ENCODE assay signal across 9 mouse cellular contexts in the genomic region with DNA sequence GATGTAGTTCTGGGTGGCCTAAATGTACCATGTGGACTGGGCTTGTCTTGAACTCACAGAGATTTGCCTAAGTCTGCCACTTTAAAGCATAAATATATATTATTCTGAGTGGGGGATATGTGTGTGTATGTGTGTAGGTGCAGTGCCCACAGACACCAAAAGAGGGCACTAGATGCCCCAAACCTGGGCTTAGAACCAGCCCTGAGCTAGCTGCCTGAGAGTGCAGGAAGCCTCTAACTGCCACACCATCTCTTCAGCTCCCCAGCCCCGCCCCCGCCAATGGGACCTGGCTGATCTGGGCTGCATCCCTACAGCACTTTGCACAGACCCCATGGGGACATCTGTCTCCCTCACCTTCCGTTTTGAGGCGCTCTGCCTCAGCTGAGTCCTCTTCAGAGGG. TPM values are rescaled to one million over a fixed set of nuclear protein-coding genes. Genes with fewer than 3 reads are reported as not detected.
DNase-seq lines count a peak whose midpoint lies in the region; ATAC-seq lines count a peak whose summit lies in the region.
"Had no signal": no experiment of that assay in that cellular context is flagged by ENCODE, and none has a peak within 500 bp of the region (broad histone marks: within the 10 kb centered on the region; RNA-seq: fewer than 3 reads in every experiment).

No protein-coding gene starts in this region.

- peaks cover 96% of the 10 kb centered on the region for H3K36me3 ChIP-seq in forebrain, embryonic 10.5 days (replicated peaks)
- peaks cover 33% of the 10 kb centered on the region for H3K36me3 ChIP-seq in forebrain, embryonic 11.5 days (ENCODE audit: control insufficient read depth, insufficient read depth, low read length)
- H3K36me3 ChIP-seq in midbrain, embryonic 14.5 days (ENCODE audit: control insufficient read depth, insufficient read depth, low read length) = peaks cover 78% of the 10 kb centered on the region
- peaks cover 83% of the 10 kb centered on the region for H3K36me3 ChIP-seq in midbrain, embryonic 13.5 days

- DNase-seq in forebrain, embryonic 10.5 days (ENCODE audit: extremely low spot score, low spot score) = peak; percentile 23
- no peak for DNase-seq in forebrain, embryonic 11.5 days (ENCODE audit: low spot score)
- DNase-seq in midbrain, embryonic 14.5 days = peak; percentile 43
- DNase-seq in induced T-regulatory cell, adult 2 months (ENCODE audit: low read depth) = peak; percentile 54
- DNase-seq in thymus, postnatal 10 days (ENCODE audit: low spot score in 2 of 2) = peak; percentile 26 to 47
- DNase-seq in frontal cortex, adult 2 months (ENCODE audit: extremely low spot score in 1 of 2, low spot score in 1 of 2) = no peak
- DNase-seq in heart, postnatal 14 days = no peak

- H3K4me3 ChIP-seq in forebrain, embryonic 10.5 days = no peak overlapping the region
- H3K4me3 ChIP-seq in forebrain, embryonic 11.5 days (ENCODE audit: low read depth, low read length) = no peak overlapping the region
- H3K4me3 ChIP-seq in midbrain, embryonic 14.5 days (replicated peaks; ENCODE audit: low read depth, low read length) = no peak overlapping the region
- no peak overlapping the region for H3K4me3 ChIP-seq in midbrain, embryonic 13.5 days (replicated peaks)
- H3K4me3 ChIP-seq: embryonic facial prominence, embryonic 13.5 days had no signal

- no peak overlapping the region for H3K9ac ChIP-seq in forebrain, embryonic 11.5 days (ENCODE audit: low read length)
- H3K9ac ChIP-seq in midbrain, embryonic 14.5 days (replicated peaks; ENCODE audit: low read length) = no peak overlapping the region
- no peak overlapping the region for H3K9ac ChIP-seq in midbrain, embryonic 13.5 days (replicated peaks)
- H3K9ac ChIP-seq: embryonic facial prominence, embryonic 13.5 days had no signal

- WGBS in forebrain, embryonic 10.5 days = 81% methylated on average over 4 of the region's 4 CpGs
- 85% methylated on average over 4 of the region's 4 CpGs for WGBS in forebrain, embryonic 11.5 days
- 86% methylated on average over 4 of the region's 4 CpGs for WGBS in midbrain, embryonic 14.5 days
- 80% methylated on average over 4 of the region's 4 CpGs for WGBS in midbrain, embryonic 13.5 days

- H3K4me2 ChIP-seq in forebrain, embryonic 11.5 days (ENCODE audit: low read depth, low read length, severe bottlenecking) = no peak overlapping the region
- no peak overlapping the region for H3K4me2 ChIP-seq in midbrain, embryonic 14.5 days (ENCODE audit: low read length)
- no peak overlapping the region for H3K4me2 ChIP-seq in midbrain, embryonic 13.5 days (replicated peaks)
- H3K4me2 ChIP-seq: embryonic facial prominence, embryonic 13.5 days had no signal

- H3K4me1 ChIP-seq in forebrain, embryonic 10.5 days = no peaks in the 10 kb centered on the region
- H3K4me1 ChIP-seq in forebrain, embryonic 11.5 days (replicated peaks; ENCODE audit: control insufficient read depth, insufficient read depth, low read length) = no peaks in the 10 kb centered on the region
- no peaks in the 10 kb centered on the region for H3K4me1 ChIP-seq in midbrain, embryonic 14.5 days (ENCODE audit: control insufficient read depth, insufficient read depth, low read length)
- H3K4me1 ChIP-seq in midbrain, embryonic 13.5 days (replicated peaks) = peaks cover 10% of the 10 kb centered on the region; the same call in 1 of the 2 replicates

- H3K27me3 ChIP-seq in forebrain, embryonic 10.5 days (ENCODE audit: poor library complexity, severe bottlenecking) = no peaks in the 10 kb centered on the region
- H3K27me3 ChIP-seq in forebrain, embryonic 11.5 days (ENCODE audit: control insufficient read depth, insufficient read depth, low read length) = no peaks in the 10 kb centered on the region
- no peaks in the 10 kb centered on the region for H3K27me3 ChIP-seq in midbrain, embryonic 14.5 days (ENCODE audit: control insufficient read depth, insufficient read depth, low read length)
- H3K27me3 ChIP-seq in midbrain, embryonic 13.5 days = no peaks in the 10 kb centered on the region
- H3K27me3 ChIP-seq: embryonic facial prominence, embryonic 13.5 days had no signal

- H3K9me3 ChIP-seq in forebrain, embryonic 10.5 days = no peaks in the 10 kb centered on the region
- H3K9me3 ChIP-seq in forebrain, embryonic 11.5 days (ENCODE audit: control insufficient read depth, low read length) = no peaks in the 10 kb centered on the region
- no peaks in the 10 kb centered on the region for H3K9me3 ChIP-seq in midbrain, embryonic 14.5 days (ENCODE audit: control insufficient read depth, low read length)
- no peaks in the 10 kb centered on the region for H3K9me3 ChIP-seq in midbrain, embryonic 13.5 days
- H3K9me3 ChIP-seq: embryonic facial prominence, embryonic 13.5 days had no signal

- no peak for ATAC-seq in forebrain, embryonic 11.5 days (replicated peaks; ENCODE audit: low FRiP score)
- ATAC-seq in midbrain, embryonic 14.5 days (ENCODE audit: low FRiP score, low TSS enrichment) = no peak
- ATAC-seq in midbrain, embryonic 13.5 days = no peak

- no peak overlapping the region for H3K27ac ChIP-seq in forebrain, embryonic 10.5 days
- H3K27ac ChIP-seq in forebrain, embryonic 11.5 days (ENCODE audit: low read depth, low read length) = no peak overlapping the region
- H3K27ac ChIP-seq in midbrain, embryonic 14.5 days (replicated peaks; ENCODE audit: low read depth, low read length) = no peak overlapping the region
- no peak overlapping the region for H3K27ac ChIP-seq in midbrain, embryonic 13.5 days
- H3K27ac ChIP-seq: embryonic facial prominence, embryonic 13.5 days had no signal

- intact Hi-C loops in heart, postnatal 14 days (cut with DNase I) = no loop called here

RNA-seq across cellular contexts. Expression of gene Sgta, which starts 9.3 kb away (rescaled TPM):
- polyA plus RNA-seq in forebrain, embryonic 10.5 days (2016; fragmentation: Nextera tagmentation; extraction: Ambion mirVana) = 285 and 286 TPM in 2 replicates
- polyA plus RNA-seq in forebrain, embryonic 11.5 days (2014; fragmentation: Nextera tagmentation; extraction: Ambion mirVana) = 259 and 265 TPM in 2 replicates
- 259 and 292 TPM in 2 replicates for polyA plus RNA-seq in midbrain, embryonic 14.5 days (2014; fragmentation: Nextera tagmentation; extraction: Ambion mirVana)
- polyA plus RNA-seq in midbrain, embryonic 13.5 days (2015; fragmentation: Nextera tagmentation; extraction: Ambion mirVana) = 316 and 322 TPM in 2 replicates
- 207 and 208 TPM in 2 replicates for polyA plus RNA-seq in frontal cortex, adult 2 months (2012; rRNA removed)
- total RNA-seq in heart, postnatal 14 days (2021) = 10 to 100 TPM; 91.5 to 93.3 TPM

RNA-seq across cellular contexts. Expression of gene Slc39a3, which starts 13.4 kb away (rescaled TPM):
- 15.7 and 15.8 TPM in 2 replicates for polyA plus RNA-seq in forebrain, embryonic 10.5 days (2016; fragmentation: Nextera tagmentation; extraction: Ambion mirVana)
- polyA plus RNA-seq in forebrain, embryonic 11.5 days (2014; fragmentation: Nextera tagmentation; extraction: Ambion mirVana) = 19.4 and 21.6 TPM in 2 replicates
- polyA plus RNA-seq in midbrain, embryonic 14.5 days (2014; fragmentation: Nextera tagmentation; extraction: Ambion mirVana) = 32.4 and 34.9 TPM in 2 replicates
- 43.5 and 45.7 TPM in 2 replicates for polyA plus RNA-seq in midbrain, embryonic 13.5 days (2015; fragmentation: Nextera tagmentation; extraction: Ambion mirVana)
- 67.1 and 70.1 TPM in 2 replicates for polyA plus RNA-seq in frontal cortex, adult 2 months (2012; rRNA removed)
- total RNA-seq in heart, postnatal 14 days (2021) = 10 to 100 TPM; 13.6 to 14.8 TPM

RNA-seq across cellular contexts. Expression of gene Thop1, which starts 19.2 kb away (rescaled TPM):
- 106 and 114 TPM in 2 replicates for polyA plus RNA-seq in forebrain, embryonic 10.5 days (2016; fragmentation: Nextera tagmentation; extraction: Ambion mirVana)
- 76.1 and 78.9 TPM in 2 replicates for polyA plus RNA-seq in forebrain, embryonic 11.5 days (2014; fragmentation: Nextera tagmentation; extraction: Ambion mirVana)
- 31.2 and 38.2 TPM in 2 replicates for polyA plus RNA-seq in midbrain, embryonic 14.5 days (2014; fragmentation: Nextera tagmentation; extraction: Ambion mirVana)
- 44.9 and 48.5 TPM in 2 replicates for polyA plus RNA-seq in midbrain, embryonic 13.5 days (2015; fragmentation: Nextera tagmentation; extraction: Ambion mirVana)
- 60.8 and 63.1 TPM in 2 replicates for polyA plus RNA-seq in frontal cortex, adult 2 months (2012; rRNA removed)
- 10 to 100 TPM; 10.3 to 10.9 TPM for total RNA-seq in heart, postnatal 14 days (2021)

RNA-seq across cellular contexts. Expression of gene Diras1, which starts 25.2 kb away (rescaled TPM):
- 2.1 and 2.5 TPM in 2 replicates for polyA plus RNA-seq in forebrain, embryonic 10.5 days (2016; fragmentation: Nextera tagmentation; extraction: Ambion mirVana)
- polyA plus RNA-seq in forebrain, embryonic 11.5 days (2014; fragmentation: Nextera tagmentation; extraction: Ambion mirVana) = 1.5 and 2.2 TPM in 2 replicates
- polyA plus RNA-seq in midbrain, embryonic 14.5 days (2014; fragmentation: Nextera tagmentation; extraction: Ambion mirVana) = 24.0 and 55.4 TPM in 2 replicates
- 30.9 and 34.3 TPM in 2 replicates for polyA plus RNA-seq in midbrain, embryonic 13.5 days (2015; fragmentation: Nextera tagmentation; extraction: Ambion mirVana)
- 79.6 and 82.1 TPM in 2 replicates for polyA plus RNA-seq in frontal cortex, adult 2 months (2012; rRNA removed)
- under 1 TPM in 1 of 2 experiments, not detected in 1; 0.10 TPM for total RNA-seq in heart, postnatal 14 days (2021)

RNA-seq across cellular contexts. Expression of gene Gng7, which starts 35.9 kb away (rescaled TPM):
- 6.3 and 6.9 TPM in 2 replicates for polyA plus RNA-seq in forebrain, embryonic 10.5 days (2016; fragmentation: Nextera tagmentation; extraction: Ambion mirVana)
- polyA plus RNA-seq in forebrain, embryonic 11.5 days (2014; fragmentation: Nextera tagmentation; extraction: Ambion mirVana) = 8.0 and 9.2 TPM in 2 replicates
- polyA plus RNA-seq in midbrain, embryonic 14.5 days (2014; fragmentation: Nextera tagmentation; extraction: Ambion mirVana) = 11.5 and 11.6 TPM in 2 replicates
- 10.4 and 10.9 TPM in 2 replicates for polyA plus RNA-seq in midbrain, embryonic 13.5 days (2015; fragmentation: Nextera tagmentation; extraction: Ambion mirVana)
- 80.8 and 101 TPM in 2 replicates for polyA plus RNA-seq in frontal cortex, adult 2 months (2012; rRNA removed)
- under 1 TPM; 0.27 to 0.31 TPM for total RNA-seq in heart, postnatal 14 days (2021)

Comparison
In these comparisons a context has a peak if more than half of its experiments do, and no peak if none do; other contexts are left out.
1. DNase-seq: peak in forebrain, embryonic 10.5 days (single experiment), midbrain, embryonic 14.5 days (single experiment), induced T-regulatory cell, adult 2 months (single experiment) and thymus, postnatal 10 days (2 of 2); none in forebrain, embryonic 11.5 days (single experiment), frontal cortex, adult 2 months (0 of 2) and heart, postnatal 14 days (0 of 2).